Mouse (Mus musculus): ENCODE data around the gene Cdkl3.

DNA sequence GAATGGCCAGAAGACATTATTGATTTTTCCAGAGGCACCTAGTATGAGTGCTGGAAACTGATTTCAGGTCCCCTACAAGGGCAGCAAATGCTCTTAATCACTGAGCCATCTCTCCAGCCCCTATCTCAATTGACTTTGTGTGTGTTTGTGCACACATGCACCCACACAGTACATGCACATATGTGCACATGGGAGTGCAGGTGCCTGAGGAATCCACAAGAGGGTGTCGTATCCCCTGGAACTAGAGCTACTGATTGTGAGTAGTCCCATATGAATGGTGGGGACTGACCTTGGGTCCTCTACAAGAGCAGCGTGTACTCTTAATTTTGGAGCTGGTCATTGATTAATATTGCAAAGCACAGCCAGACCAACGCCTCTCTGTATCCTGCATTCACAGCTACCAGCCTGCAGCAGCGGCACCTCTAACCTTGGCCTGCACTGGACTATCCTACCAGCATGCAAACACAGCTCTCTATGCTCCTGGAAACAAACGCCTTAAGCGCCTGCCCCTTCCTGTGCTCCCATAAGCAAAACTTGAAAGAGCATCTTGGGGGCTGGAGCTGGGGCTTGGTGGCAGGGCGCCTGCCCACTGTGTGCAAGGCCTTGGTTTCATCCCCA lies 126.5 kb downstream of the Cdkl3 start:
- TF ChIP-seq POLR2A (IDR thresholded peaks at IDR 0.05; ENCODE audit: low read depth, low read length) (no peak), CTCF (IDR thresholded peaks at IDR 0.05; ENCODE audit: extremely low read depth, insufficient read length, insufficient replicate concordance, low read depth, low read length) (no peak)
